Mouse (Mus musculus) bone marrow macrophage, adult 2 months (primary cell): ENCODE results near the gene Ppp2r5a.

Source experiments
- CTCF ChIP-seq: IDR thresholded peaks from 2 replicates; pipeline ENCODE4 v1.5.1; 2012; ENCODE audit warnings: low read depth, mild to moderate bottlenecking, low read length, moderate library complexity
- POLR2A ChIP-seq: IDR thresholded peaks from 2 replicates; pipeline ENCODE4 v1.6.1; 2012; ENCODE audit warnings: mild to moderate bottlenecking, low read depth, low read length, borderline replicate concordance

- TF ChIP-seq CTCF, result no peak
- TF ChIP-seq POLR2A, result no peak
Measured at GRCm38 (mm10) chr1:191339876-191340275, 63.2 kb downstream of the Ppp2r5a start.
